Mouse (Mus musculus) liver, postnatal 0 days (tissue): ENCODE data around the gene Fbxl12. TPM values are rescaled to one million over a fixed set of nuclear protein-coding genes. Genes with fewer than 3 reads are reported as not detected.
"Not testable (repeated sequence)": the region's sequence is repeated elsewhere in the genome, so short reads cannot be mapped to it uniquely, and the experiment has no call there.

Experiments
- ATAC-seq: fragments of 200-750 bp; cut with Nextera tagmentation; 2 replicates; pipeline ENCODE4 v1.8.0; 2017; ENCODE audit warnings: mild to moderate bottlenecking, moderate library complexity
- DNase-seq: peaks from one replicate; pipeline ENCODE4 v3.0.0-alpha.2; 2016
- H3K27ac ChIP-seq: fragments of 300-500 bp; sonication (generic); 2 replicates; pipeline ENCODE4 v1.5.1; 2014; ENCODE audit warnings: antibody characterized with exemption, moderate library complexity, mild to moderate bottlenecking, low read depth
- H3K27me3 ChIP-seq: fragments of 300-500 bp; sonication (generic); 2 replicates; pipeline ENCODE4 v1.6.1; 2014; ENCODE audit warnings: low read length, control low read depth, mixed read lengths; ENCODE audit not compliant: insufficient read depth
- H3K36me3 ChIP-seq: fragments of 300-500 bp; sonication (generic); replicated peaks from 2 replicates; pipeline ENCODE4 v1.6.1; 2014; ENCODE audit warnings: mild to moderate bottlenecking, control low read depth, low read length, moderate library complexity, mixed read lengths; ENCODE audit not compliant: insufficient read depth
- H3K4me1 ChIP-seq: fragments of 300-500 bp; sonication (generic); 2 replicates; pipeline ENCODE4 v1.6.1; 2014; ENCODE audit warnings: antibody characterized with exemption, mild to moderate bottlenecking, control low read depth; ENCODE audit not compliant: insufficient read depth
- H3K4me2 ChIP-seq: fragments of 300-500 bp; sonication (generic); 2 replicates; pipeline ENCODE4 v1.6.1; 2014; ENCODE audit warnings: low read depth, mild to moderate bottlenecking, low read length, moderate library complexity, mixed read lengths
- H3K4me3 ChIP-seq: fragments of 300-500 bp; sonication (generic); 2 replicates; pipeline ENCODE4 v1.5.1; 2014; ENCODE audit warnings: low read depth, low read length
- H3K9ac ChIP-seq: fragments of 300-500 bp; sonication (generic); replicated peaks from 2 replicates; pipeline ENCODE4 v1.6.1; 2014; ENCODE audit warnings: mild to moderate bottlenecking, moderate library complexity
- H3K9me3 ChIP-seq: fragments of 300-500 bp; sonication (generic); 2 replicates; pipeline ENCODE4 v1.6.1; 2016; ENCODE audit warnings: mild to moderate bottlenecking, control low read depth, low read length, mixed read lengths
- CTCF ChIP-seq: sonication (generic); IDR thresholded peaks from 2 replicates; pipeline ENCODE4 v1.5.1; 2016; ENCODE audit warnings: antibody characterized with exemption, low read depth
- EP300 ChIP-seq: IDR thresholded peaks from 2 replicates; pipeline ENCODE4 v1.6.1; 2016; ENCODE audit warnings: antibody characterized with exemption, low read depth, mild to moderate bottlenecking
- WGBS: fragments of 180-500 bp; shearing (Covaris S2); extraction: QIAGEN DNeasy Blood & Tissue Kit; methylation state at CpG from one replicate; pipeline ENCODE4 v1.1.7; 2014; ENCODE audit not compliant: insufficient replicate concordance; 5-methylcytosine and 5-hydroxymethylcytosine counted together
- polyA plus RNA-seq: library from polyadenylated mRNA; unstranded; fragments of >200 nt; fragmentation: Nextera tagmentation; extraction: Ambion mirVana; gene quantifications from 2 replicates; pipeline ENCODE4 v1.2.1, GENCODE M21; 2015

Gene Fbxl12
- polyA plus RNA-seq, result 7.1 and 7.3 TPM in 2 replicates

DNA sequence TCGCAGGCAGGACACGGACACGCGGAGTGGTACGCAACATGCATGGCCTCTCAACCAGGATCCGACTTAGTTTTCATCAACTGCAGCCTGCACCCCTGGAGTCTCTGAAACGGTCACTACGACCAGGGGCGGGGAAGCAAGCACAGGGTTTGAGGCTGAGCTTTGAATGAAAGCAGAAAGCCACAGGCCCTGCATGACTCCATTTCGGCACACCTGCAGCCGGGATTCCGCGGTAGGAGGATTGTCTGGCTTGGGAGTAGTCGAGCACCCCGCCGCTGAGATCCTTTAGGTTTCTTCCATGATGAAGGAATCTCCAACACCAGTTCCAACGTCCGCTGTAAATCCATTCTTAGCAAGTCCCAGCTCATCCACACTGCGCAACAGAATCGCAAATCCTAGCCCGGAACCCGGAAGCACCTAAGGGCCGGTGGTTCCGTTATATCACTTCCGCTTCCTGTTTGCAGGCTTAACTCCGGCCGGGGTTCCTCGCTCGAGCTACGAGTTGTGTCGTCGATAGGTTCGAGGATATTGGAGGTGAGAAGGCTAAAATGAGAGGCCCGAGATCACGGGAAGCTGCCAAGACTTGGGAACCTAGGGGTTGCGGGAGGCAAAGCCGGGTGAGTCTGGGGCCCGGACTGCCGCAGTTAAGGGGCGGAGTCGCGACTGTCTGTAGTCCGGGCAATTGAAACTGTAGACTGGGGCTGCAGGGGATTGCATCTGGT, at the start of gene Fbxl12:
Gene Fbxl12 (minus strand): TSS at position 408 of the 722 bp plus-strand sequence.
- under 1% methylated on average over 43 of the region's 43 CpGs for WGBS
- H3K9me3 ChIP-seq, result no peaks in the 10 kb centered on the region
- no peaks in the 10 kb centered on the region for H3K27me3 ChIP-seq
- peak within 1 kb of the TSS; percentile 95 for H3K27ac ChIP-seq
- TF ChIP-seq EP300 (no peak), CTCF (no peak)
- ATAC-seq, result peak; percentile 50
- peaks cover 20% of the 10 kb centered on the region for H3K4me1 ChIP-seq
- H3K4me2 ChIP-seq, result peak within 1 kb of the TSS; percentile 90
- H3K4me3 ChIP-seq, result peak within 1 kb of the TSS; percentile 95
- H3K36me3 ChIP-seq, result peaks cover 11% of the 10 kb centered on the region
- DNase-seq, result peak; percentile 82
- H3K9ac ChIP-seq, result peak within 1 kb of the TSS; percentile 92

- no peak overlapping the region for H3K9ac ChIP-seq
- WGBS, result 79% methylated on average over 3 of the region's 3 CpGs
- DNase-seq, result no peak
- no peaks in the 10 kb centered on the region for H3K36me3 ChIP-seq
- no peaks in the 10 kb centered on the region for H3K9me3 ChIP-seq
- H3K27me3 ChIP-seq, result peaks cover 8% of the 10 kb centered on the region; the same call in 1 of the 2 replicates
- H3K4me3 ChIP-seq, result no peak overlapping the region
- H3K4me2 ChIP-seq, result no peak overlapping the region
- no peak overlapping the region for H3K27ac ChIP-seq
- H3K4me1 ChIP-seq, result no peaks in the 10 kb centered on the region
- ATAC-seq, result no peak
- TF ChIP-seq EP300 (no peak), CTCF (no peak)
Observed at GRCm38 (mm10) chr9:20692863-20693262, 48.3 kb upstream of the Fbxl12 start.

- not testable (repeated sequence) for H3K27me3 ChIP-seq, H3K9ac ChIP-seq, H3K4me3 ChIP-seq, H3K36me3 ChIP-seq, H3K27ac ChIP-seq, ATAC-seq, H3K4me2 ChIP-seq, DNase-seq, H3K4me1 ChIP-seq, H3K9me3 ChIP-seq
- WGBS, result 78% methylated on average over 2 of the region's 2 CpGs
Observed at GRCm38 (mm10) chr9:20690449-20690848, 45.9 kb upstream of the Fbxl12 start.

DNA sequence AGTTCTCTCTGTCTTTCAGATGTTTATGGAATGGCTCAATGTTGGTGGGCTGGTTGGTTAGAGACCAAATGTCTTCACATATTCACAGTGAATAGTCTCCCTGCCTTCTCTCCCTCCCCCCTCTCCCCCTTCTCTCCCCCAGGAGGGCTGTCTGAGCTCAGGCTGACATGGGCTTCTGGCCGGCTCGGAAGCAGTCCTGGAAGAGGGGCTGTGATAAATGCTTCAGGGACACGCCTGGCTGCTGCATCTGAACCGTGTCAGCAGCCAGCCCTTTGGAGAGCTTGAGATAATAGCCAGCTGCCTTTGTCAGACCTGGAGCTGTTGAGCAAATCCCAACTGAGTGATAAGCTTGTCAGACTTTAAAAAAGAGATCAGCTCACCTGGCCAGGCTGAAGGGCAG, 45.3 kb upstream of the Fbxl12 start:
- no peaks in the 10 kb centered on the region for H3K4me1 ChIP-seq
- ATAC-seq (no peak), DNase-seq (no peak)
- H3K9me3 ChIP-seq, result no peaks in the 10 kb centered on the region
- no peak for TF ChIP-seq EP300
- no peak for TF ChIP-seq CTCF
- 0 out of 2 replicates have a peak, but pooled peaks cover 3% of the 10 kb centered on the region for H3K27me3 ChIP-seq
- no peaks in the 10 kb centered on the region for H3K36me3 ChIP-seq
- no peak overlapping the region for H3K9ac ChIP-seq
- no peak overlapping the region for H3K27ac ChIP-seq
- H3K4me2 ChIP-seq, result no peak overlapping the region
- no peak overlapping the region for H3K4me3 ChIP-seq
- WGBS, result 29% methylated on average over 4 of the region's 4 CpGs

DNA sequence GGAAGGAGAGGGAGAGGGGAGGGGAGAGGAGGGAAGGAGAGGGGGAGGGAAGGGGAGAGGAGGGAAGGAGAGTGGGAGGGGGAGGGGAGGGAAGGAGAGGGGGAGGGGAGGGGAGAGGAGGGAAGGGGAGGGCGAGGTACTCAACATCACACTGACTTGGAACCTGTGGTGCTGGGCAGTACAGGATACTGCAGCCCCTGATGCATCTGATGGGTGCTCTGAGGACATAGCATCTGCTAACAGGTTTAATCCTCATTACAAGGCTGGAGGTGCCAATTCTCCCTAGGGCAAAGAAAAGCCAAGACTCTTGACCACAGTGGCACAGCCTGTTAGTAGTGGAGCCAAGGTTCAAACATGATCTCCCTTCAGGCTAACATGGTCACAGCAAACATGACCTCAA, 44.8 kb upstream of the Fbxl12 start:
- no peak for ATAC-seq
- H3K4me3 ChIP-seq, result no peak overlapping the region
- TF ChIP-seq CTCF, result no peak
- no peak for TF ChIP-seq EP300
- H3K9ac ChIP-seq, result no peak overlapping the region
- no peaks in the 10 kb centered on the region for H3K36me3 ChIP-seq
- H3K4me2 ChIP-seq, result no peak overlapping the region
- DNase-seq, result no peak
- no peaks in the 10 kb centered on the region for H3K9me3 ChIP-seq
- no peaks in the 10 kb centered on the region for H3K27me3 ChIP-seq
- H3K27ac ChIP-seq, result no peak overlapping the region
- 43% methylated on average over 1 of the region's 1 CpGs for WGBS
- H3K4me1 ChIP-seq, result no peaks in the 10 kb centered on the region

GRCm38 (mm10) chr9:20685081-20685861, 40.7 kb upstream of the Fbxl12 start:
- H3K36me3 ChIP-seq, result no peaks in the 10 kb centered on the region
- no peak for ATAC-seq
- no peak overlapping the region for H3K4me3 ChIP-seq
- H3K4me2 ChIP-seq, result no peak overlapping the region
- H3K9ac ChIP-seq, result no peak overlapping the region
- H3K27ac ChIP-seq, result no peak overlapping the region
- WGBS, result 56% methylated on average over 16 of the region's 17 CpGs
- no peaks in the 10 kb centered on the region for H3K27me3 ChIP-seq
- no peaks in the 10 kb centered on the region for H3K9me3 ChIP-seq
- DNase-seq, result no peak
- TF ChIP-seq EP300 (no peak), CTCF (no peak)
- H3K4me1 ChIP-seq, result no peaks in the 10 kb centered on the region
